Mouse (Mus musculus) neural tube, postnatal 0 days (tissue): ENCODE results near the gene Npm3. TPM values are rescaled to one million over a fixed set of nuclear protein-coding genes. Genes with fewer than 3 reads are reported as not detected.

ENCODE experiments used
- polyA plus RNA-seq: library from polyadenylated mRNA; unstranded; fragments of >200 nt; fragmentation: Nextera tagmentation; extraction: Ambion mirVana; gene quantifications from 2 replicates; pipeline ENCODE4 v1.2.1, GENCODE M21; 2015

Gene Npm3
- 8.0 and 8.5 TPM in 2 replicates for polyA plus RNA-seq

DNA sequence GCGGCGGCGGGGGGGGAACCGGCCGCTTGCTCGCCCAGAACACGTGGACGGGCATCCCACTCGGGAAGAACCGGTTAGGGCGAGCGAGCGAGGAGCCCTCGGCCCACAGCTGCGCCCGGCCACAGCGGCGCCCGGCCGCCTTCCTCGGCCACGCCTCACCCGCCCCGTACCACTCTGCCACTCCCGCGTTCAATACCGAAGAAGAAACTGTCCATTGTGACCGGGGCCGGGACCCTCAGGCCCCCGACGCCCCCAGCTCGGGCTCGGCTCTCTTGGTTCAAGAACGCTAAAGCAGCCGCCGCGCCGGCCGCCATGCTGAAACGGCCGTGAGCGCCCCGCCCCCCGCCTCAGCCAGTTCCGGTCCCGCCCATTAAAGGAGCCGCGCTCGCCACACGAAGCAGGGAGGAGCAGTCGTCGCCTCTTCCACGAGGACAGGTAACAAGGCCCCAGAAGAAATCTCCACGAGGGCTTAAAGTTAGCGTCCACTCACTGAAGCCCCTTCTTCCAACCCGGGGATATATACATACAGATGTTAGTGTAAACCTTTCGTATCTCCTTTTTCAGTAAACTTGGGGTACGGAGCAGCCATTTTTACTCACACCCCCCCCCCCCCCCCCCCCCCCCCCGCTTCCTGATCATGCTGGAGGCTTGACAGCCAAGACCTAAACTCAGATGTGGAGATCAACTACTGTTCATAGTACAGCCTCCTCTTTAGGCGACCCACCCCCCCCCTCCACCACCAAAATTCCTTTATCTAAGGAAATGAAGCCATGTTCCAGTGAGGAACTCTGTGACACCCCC is at the start of gene Npm3:
Gene Npm3 (minus strand): TSS at position 349 of the 801 bp plus-strand sequence.

GRCm38 (mm10) chr19:45783181-45783932 is 34.0 kb upstream of the Npm3 start, which contains the start of gene Mgea5:
Gene Mgea5, minus strand, starts transcription at chr19:45783837.

DNA sequence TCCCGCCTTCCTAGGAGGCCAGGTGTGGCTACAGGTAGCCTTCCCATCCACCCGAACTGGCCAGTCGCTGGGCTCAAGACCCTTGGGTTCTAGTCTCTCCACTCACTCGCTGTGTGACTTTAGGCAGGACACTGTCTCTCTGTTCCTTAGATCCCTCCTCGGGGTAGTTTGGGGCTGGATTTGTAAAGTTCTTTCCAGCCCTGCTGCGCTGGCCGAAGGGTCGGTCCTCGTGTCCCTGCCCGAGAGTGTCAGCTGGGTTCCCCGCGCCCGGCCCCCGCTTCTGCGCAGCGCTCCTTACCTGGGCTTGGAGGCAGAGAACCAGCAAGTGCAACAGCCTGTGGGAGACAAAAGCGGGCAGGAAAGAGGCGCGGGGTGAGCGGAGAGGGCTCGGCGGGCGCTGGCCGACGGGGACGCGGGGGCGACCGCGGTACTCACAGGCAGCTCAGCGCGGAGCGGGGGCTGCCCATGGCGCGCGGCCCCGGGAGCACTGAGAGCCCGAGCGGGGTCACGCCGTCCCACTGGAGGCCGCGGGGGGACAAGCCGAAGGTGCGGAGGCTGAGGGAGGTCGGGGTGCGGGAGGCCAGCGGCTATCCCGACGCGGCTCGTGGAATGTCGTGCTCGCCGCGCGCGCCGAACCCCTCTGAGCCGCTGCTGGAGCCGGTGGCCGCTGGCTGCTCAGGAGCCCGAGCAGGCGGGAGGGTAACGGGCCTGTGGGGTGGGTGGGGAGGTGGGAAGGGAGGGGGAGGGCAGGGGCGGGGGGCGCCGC is 7.0 kb downstream of the Npm3 start, which contains the start of gene Fgf8:
Gene Fgf8 (minus strand): TSS at position 698 of the 766 bp plus-strand sequence.

Other genes with a start within 250 kb of the Npm3 start
- gene Poll, start 189.1 kb downstream of the Npm3 start, polyA plus RNA-seq: 8.9 and 10.8 TPM in 2 replicates
- gene Gm17018, start 189.0 kb downstream of the Npm3 start, polyA plus RNA-seq: 93.2 and 93.8 TPM in 2 replicates
- 8.0 and 8.9 TPM in 2 replicates for gene Fbxw4, start 89.3 kb downstream of the Npm3 start, polyA plus RNA-seq
- not detected in 2 replicates for gene Fgf8, start 6.7 kb downstream of the Npm3 start, polyA plus RNA-seq
- 55.1 and 56.3 TPM in 2 replicates for gene Mgea5, start 34.2 kb upstream of the Npm3 start, polyA plus RNA-seq
- gene Kcnip2, start 66.5 kb upstream of the Npm3 start, polyA plus RNA-seq: 32.3 and 33.6 TPM in 2 replicates
- 14.9 and 15.2 TPM in 2 replicates for gene Armh3, start 248.9 kb upstream of the Npm3 start, polyA plus RNA-seq